Mouse (Mus musculus): Measurements from ENCODE around the gene Sec22c.

Sec22c gene

GRCm38 (mm10) chr9:121653668-121654067 is 51.6 kb downstream of the Sec22c start:
- no peak for DNase-seq (ENCODE audit: low read depth, low spot score)

DNA sequence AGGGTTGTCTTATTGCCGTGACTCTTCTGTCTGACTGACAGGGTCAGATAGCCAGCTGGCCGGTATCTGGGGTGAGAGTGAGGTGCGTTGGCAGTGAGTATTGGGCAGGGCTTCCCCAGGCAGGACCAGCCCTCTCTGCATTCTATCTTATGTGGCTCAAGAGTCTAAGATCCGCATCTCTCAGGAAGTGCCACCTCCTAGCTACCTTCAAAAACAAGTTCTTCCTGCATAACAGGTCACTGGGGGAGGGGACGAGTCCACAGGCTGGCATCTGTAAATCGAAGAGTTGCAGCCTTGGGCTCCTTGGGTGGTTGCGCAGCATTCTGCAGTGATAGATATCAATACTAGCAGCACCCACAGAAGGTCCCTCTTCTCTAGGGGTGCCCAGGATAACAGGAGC is 58.3 kb downstream of the Sec22c start:
- DNase-seq (ENCODE audit: low read depth, low spot score): no peak

DNA sequence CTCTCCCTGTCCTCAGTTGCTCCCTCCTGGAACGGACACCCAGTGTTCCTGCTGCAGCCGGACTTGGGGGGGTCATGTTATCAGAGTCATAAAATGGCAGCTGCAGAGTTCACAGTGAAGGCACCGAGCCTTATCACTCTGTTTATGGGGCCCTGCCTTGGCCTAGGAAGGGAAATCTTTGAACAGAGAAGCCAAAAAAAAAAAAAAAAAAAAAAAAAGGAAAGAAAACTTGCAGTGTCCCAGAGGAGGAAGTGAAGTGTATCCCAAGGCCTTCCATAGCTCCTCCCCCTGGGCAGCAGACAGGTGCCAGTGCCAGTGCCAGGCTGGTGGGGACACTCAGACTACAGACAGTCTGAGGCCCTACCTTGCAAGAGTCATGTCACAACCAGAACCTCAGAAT is 60.4 kb downstream of the Sec22c start:
- no peak for DNase-seq (ENCODE audit: low read depth, low spot score)

DNA sequence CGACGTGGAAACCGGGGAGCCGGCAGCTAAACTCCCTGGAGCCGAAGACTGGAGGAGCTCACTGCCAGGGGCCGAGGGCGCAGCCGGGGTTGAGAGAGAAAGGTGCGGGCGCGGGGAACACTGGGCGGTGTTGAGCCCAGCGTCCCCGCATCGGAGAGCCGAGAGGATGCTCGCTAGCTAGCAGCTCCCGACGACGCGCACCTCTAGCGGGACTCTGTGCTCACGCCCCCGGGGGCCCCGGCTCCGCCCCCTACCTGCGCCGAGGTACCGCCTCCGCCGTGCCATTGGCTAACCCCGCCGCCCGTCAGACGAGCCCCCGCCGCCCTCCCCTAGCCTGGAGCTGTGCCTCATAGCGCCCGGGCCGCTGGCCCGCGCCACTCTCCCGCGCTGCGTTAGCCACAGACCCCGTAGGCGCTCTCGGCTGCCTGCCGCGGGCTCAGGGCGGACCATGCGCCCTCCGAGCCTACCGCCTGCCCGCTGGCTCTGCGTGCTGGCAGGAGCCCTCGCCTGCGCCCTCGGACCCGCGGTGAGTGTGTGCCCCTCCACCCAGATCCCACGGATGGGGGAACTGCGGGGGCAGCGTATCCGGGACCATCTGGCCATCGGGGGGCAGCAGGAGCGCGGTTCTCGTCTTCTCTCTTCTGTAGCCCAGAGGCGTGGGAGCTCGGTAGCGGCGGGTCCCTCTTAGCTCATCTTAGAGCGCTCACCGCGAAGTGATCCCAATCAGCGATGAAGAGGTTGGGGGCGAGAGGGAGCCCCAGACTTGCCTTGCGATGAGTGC is 62.7 kb downstream of the Sec22c start, which contains the start of gene Vipr1:
Gene Vipr1 (plus strand): TSS at position 316 of the 781 bp plus-strand sequence.
- DNase-seq (ENCODE audit: low read depth, low spot score): peak; percentile 40

DNA sequence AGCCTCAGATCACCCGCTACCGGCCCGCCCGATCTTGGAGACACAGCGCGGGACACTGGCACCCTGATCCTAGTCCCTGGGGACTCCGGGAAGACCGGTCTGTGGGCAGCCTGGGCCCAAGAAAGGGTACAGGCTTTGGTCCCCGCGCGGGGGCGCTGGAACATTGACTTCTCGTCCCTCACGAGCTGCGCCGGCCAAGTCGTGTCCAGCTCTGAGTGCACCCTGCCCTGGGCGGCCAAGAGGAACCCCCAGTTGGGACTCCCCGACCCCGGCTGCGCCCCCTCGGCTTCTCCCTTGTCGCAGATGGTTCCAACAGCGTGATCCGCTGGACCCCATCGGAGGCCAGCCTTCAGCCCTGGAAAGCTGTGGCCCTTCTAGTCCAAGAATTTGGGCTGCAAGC is 63.3 kb downstream of the Sec22c start, which contains the start of gene Lyzl4:
Gene Lyzl4 (minus strand): TSS at position 96 of the 400 bp plus-strand sequence.
- DNase-seq (ENCODE audit: low read depth, low spot score): peak; percentile 45

DNA sequence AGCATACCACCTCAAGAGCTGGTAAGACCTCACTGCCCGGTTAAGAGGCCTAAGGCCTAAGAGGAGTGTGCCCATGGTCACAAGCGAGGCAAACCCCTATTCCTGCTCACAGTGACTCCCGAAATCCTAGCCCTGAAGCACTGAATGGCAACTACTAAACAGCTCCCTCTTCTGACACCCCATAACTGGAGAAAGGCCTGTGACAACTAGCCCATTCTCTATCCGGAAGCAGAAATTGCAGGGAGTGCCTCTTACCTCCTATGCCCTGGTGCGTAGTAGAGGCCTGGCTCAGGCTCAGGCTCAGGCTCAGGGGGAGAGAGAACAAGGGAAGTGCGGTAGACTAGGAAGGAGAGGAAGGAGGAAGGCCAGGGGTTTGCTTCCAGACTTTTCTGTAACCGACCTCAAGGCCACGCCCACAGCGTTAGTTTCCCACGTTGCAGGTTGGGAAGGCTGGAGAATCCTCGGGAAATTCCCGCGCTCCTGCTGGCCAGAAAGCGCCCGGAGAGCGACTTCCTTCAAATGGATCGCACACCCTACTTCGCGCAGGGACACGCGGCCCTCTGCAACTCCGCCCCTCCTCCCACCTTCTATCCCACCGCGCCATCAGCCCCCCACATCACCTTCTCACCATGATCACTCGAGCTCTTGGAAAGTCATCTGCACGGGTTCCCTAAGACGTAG is 63.9 kb downstream of the Sec22c start:
- no peak for DNase-seq (ENCODE audit: low read depth, low spot score)

- no peak for DNase-seq (ENCODE audit: low read depth, low spot score)
Measured at GRCm38 (mm10) chr9:121639790-121640189, 65.5 kb downstream of the Sec22c start.

GRCm38 (mm10) chr9:121635835-121636576 is 69.3 kb downstream of the Sec22c start:
- DNase-seq (ENCODE audit: low read depth, low spot score): no peak

DNA sequence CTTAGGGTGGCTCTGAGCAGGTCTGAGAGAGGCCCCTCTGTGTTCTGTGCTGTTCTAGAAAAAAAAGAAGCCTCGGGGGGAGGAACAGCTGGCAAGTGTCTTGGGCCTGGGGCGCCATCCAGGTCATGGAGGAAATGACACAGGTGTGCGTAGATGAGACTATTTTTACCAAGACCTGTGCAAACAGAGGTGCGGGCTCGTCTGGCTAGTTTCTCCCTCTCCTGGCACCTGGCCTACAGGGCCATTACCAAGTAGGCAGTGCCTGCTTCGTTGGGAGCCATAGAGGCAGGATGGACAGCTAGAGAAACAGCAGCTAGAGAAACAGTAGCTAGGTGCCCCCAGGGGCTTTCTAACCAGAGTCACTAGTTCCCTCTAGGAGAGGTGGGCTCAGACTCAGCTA is 72.0 kb downstream of the Sec22c start:
- no peak for DNase-seq (ENCODE audit: low read depth, low spot score)

DNA sequence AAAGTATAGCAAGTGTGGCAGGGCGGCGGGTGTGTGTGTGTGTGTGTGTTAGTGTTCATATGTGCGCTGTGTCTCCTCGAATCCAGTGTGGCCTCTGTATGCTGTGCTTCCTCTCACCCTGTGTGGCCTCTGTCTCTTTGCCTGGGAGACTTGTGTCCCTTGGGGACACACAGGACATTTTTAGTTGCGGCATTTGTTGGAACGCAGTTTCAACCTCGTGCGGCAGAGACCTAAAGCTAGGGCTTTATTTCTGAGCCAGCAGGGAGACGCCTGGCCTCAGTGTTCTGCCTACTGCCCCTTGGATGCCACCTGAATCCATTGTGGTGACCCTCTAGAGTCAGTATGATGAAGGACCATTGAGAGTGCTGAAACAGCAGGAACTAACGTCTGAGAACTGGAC is 72.4 kb downstream of the Sec22c start:
- DNase-seq (ENCODE audit: low read depth, low spot score): no peak

DNA sequence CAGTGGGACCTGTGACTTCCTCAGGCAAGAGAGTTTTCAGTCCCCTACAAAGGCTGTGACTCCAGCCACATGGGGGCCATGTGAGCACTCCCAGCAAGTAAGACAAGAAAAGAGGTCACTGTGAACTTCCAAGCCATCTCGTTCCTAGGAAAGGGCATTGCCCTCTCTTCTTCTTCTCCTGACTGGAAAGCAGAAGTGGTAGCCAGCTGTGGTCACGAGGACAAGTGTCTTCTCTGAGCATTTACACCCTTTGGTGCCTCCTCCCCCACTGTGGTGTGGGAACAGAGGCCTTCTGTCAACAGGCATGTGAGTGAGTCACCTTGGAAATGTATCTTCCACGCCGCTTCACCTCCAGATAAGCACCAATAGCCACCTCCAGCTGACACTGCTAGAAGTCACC is 73.3 kb downstream of the Sec22c start:
- DNase-seq (ENCODE audit: low read depth, low spot score): no peak

DNA sequence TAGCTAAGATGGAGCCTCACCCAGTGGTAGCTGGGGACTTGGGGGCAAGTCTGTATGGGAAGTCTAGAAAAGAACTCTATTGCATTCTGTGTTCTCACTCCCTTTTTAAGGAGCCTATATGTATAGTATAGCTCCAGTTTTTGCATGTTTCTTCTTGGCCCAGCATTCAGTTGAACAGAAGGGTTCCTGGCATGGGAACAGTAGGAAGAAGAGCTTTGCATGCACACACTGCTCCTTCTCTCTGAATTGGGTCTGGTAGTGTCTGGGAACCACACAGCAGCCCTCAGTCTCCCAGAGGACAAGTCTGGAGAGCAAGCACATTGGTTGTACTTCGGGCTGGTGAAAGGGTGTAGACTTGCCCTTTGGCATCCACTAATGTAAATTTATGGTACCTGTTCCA is 74.7 kb downstream of the Sec22c start:
- no peak for DNase-seq (ENCODE audit: low read depth, low spot score)
